Mouse (Mus musculus): ENCODE measurements at regions not wholly inside any gene's neighbourhood (a gene's known extent, or its start where the extent isn't known, plus 50 kb on each side); places are given as distances from the start of the nearest gene placed in this dataset.

- Histone ChIP-seq H3K9ac (ENCODE audit: low read length) (no peak overlapping the region), H3K4me3 (ENCODE audit: low read length) (no peak overlapping the region), H3K4me2 (ENCODE audit: low read depth, low read length) (no peak overlapping the region), H3K27ac (ENCODE audit: low read length) (no peak overlapping the region), H3K4me1 (ENCODE audit: control insufficient read depth, insufficient read depth, low read length) (no peaks in the 10 kb centered on the region), H3K27me3 (ENCODE audit: control insufficient read depth, insufficient read depth, low read length) (no peaks in the 10 kb centered on the region), H3K36me3 (ENCODE audit: control insufficient read depth, insufficient read depth) (no peaks in the 10 kb centered on the region), H3K9me3 (replicated peaks; ENCODE audit: control insufficient read depth, low read length) (no peaks in the 10 kb centered on the region)
- no peak for ATAC-seq (replicated peaks; ENCODE audit: extremely low read depth, insufficient read depth, low FRiP score)
- WGBS, result 87% methylated on average over 1 of the region's 1 CpGs
Observed at GRCm38 (mm10) chr11:56309549-56309948, 268.7 kb upstream of the Nmur2 start.

DNA sequence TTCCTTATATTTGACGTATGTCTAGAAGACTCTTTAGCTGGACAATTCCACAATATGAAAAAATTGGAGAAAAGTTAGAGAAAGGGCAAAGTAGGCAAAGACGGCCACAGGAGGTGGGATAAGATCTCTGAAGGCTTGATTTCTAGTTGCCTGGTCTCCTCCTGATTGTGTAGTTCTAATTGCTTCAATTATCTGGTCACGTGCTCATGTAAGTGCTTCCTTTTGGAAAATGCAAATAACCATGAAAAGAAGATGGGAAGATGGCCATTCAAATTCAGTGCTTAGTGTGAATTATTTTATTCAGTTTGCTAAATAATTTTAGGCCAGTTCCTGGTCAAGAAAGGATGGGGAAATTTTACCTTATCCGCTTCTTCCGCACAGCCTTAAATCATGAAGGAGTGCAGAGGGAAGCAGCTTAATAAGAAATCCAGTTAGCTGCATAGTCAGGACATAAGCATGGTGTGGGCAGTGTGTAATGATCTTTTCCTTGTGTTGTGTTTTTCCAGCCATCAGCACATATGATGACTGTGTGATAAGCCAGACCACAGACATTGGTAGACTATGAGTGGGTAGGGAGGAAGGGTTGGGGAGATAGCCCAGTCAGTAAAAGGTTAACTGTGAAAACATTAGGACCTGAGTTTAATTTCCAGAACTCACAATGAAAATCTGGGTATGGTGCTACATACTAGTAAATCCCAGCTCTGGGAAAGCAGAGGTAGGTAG lies 267.7 kb upstream of the Nmur2 start:
- Histone ChIP-seq H3K4me1 (ENCODE audit: control insufficient read depth, insufficient read depth, low read length) (no peaks in the 10 kb centered on the region), H3K4me3 (ENCODE audit: low read length) (no peak overlapping the region), H3K9me3 (replicated peaks; ENCODE audit: control insufficient read depth, low read length) (no peaks in the 10 kb centered on the region), H3K27me3 (ENCODE audit: control insufficient read depth, insufficient read depth, low read length) (no peaks in the 10 kb centered on the region), H3K4me2 (ENCODE audit: low read depth, low read length) (no peak overlapping the region), H3K9ac (ENCODE audit: low read length) (no peak overlapping the region), H3K27ac (ENCODE audit: low read length) (no peak overlapping the region), H3K36me3 (ENCODE audit: control insufficient read depth, insufficient read depth) (no peaks in the 10 kb centered on the region)
- 87% methylated on average over 5 of the region's 5 CpGs for WGBS
- no peak for ATAC-seq (replicated peaks; ENCODE audit: extremely low read depth, insufficient read depth, low FRiP score)

DNA sequence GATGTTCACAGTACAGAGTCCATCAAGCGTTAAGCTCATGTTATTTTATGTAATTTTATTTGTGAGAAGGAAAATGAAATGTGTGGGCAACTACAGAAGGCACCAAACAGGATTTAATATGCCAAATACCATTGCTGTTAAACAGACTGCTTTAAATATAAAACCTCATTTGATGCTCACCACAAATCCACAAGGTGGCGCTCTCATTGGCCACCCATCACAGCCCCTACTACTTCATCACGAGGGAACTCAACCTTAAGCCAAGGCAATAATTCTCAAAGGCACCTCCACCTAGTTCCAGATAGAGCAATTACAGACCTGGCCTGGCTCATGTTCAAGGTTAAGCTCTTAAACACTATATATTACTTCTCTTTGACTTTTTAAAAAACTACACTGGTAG lies 266.2 kb upstream of the Nmur2 start:
- WGBS, result 29% methylated on average over 3 of the region's 3 CpGs
- H3K27me3 ChIP-seq (ENCODE audit: control insufficient read depth, insufficient read depth, low read length), result no peaks in the 10 kb centered on the region
- H3K9me3 ChIP-seq (replicated peaks; ENCODE audit: control insufficient read depth, low read length), result no peaks in the 10 kb centered on the region
- H3K27ac ChIP-seq (ENCODE audit: low read length), result no peak overlapping the region
- H3K4me1 ChIP-seq (ENCODE audit: control insufficient read depth, insufficient read depth, low read length), result no peaks in the 10 kb centered on the region
- no peak overlapping the region for H3K4me2 ChIP-seq (ENCODE audit: low read depth, low read length)
- H3K4me3 ChIP-seq (ENCODE audit: low read length), result no peak overlapping the region
- H3K36me3 ChIP-seq (ENCODE audit: control insufficient read depth, insufficient read depth), result no peaks in the 10 kb centered on the region
- no peak for ATAC-seq (replicated peaks; ENCODE audit: extremely low read depth, insufficient read depth, low FRiP score)
- no peak overlapping the region for H3K9ac ChIP-seq (ENCODE audit: low read length)

- ATAC-seq (replicated peaks; ENCODE audit: extremely low read depth, insufficient read depth, low FRiP score), result no peak
- H3K4me2 ChIP-seq (ENCODE audit: low read depth, low read length), result no peak overlapping the region
- no peak overlapping the region for H3K4me3 ChIP-seq (ENCODE audit: low read length)
- no peaks in the 10 kb centered on the region for H3K9me3 ChIP-seq (replicated peaks; ENCODE audit: control insufficient read depth, low read length)
- no peaks in the 10 kb centered on the region for H3K36me3 ChIP-seq (ENCODE audit: control insufficient read depth, insufficient read depth)
- 67% methylated on average over 13 of the region's 13 CpGs for WGBS
- H3K27me3 ChIP-seq (ENCODE audit: control insufficient read depth, insufficient read depth, low read length), result no peaks in the 10 kb centered on the region
- no peaks in the 10 kb centered on the region for H3K4me1 ChIP-seq (ENCODE audit: control insufficient read depth, insufficient read depth, low read length)
- no peak overlapping the region for H3K27ac ChIP-seq (ENCODE audit: low read length)
- no peak overlapping the region for H3K9ac ChIP-seq (ENCODE audit: low read length)
Observed at GRCm38 (mm10) chr11:56290651-56291578, 250.1 kb upstream of the Nmur2 start.

DNA sequence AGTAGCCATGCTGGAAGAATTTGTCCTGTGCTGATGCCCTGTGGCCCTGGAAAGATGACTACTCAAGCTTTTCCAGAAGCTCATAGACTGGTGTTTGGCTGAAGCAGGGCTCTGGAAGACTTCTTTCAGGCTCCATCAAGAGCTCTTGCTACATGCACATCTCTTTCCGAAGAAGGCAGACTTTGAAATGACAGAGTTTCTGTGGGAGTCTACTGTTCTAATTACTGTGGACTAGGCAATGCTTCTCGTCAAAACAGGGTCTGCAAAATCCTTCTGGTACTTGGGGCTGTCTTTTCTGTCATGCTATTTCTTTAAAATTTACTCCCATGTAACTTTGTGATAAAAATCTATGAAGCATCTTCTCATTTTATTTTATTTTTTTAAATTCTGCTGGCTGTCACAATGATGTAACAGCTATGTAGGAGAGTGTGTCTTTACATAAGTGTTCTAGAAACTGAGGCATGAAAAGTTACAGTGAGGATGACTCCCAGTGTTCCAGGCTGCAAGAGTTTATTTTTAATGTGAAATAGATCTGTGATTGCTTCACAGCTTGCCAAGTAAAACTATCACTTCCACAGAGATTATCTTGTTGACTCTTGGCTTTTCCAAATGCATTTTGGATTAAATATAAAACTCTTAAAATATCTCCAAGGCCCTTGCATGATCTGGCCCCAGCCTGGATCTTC lies 244.9 kb upstream of the Nmur2 start:
- Histone ChIP-seq H3K4me1 (ENCODE audit: control insufficient read depth, insufficient read depth, low read length) (peaks cover 2% of the 10 kb centered on the region; the same call in 1 of the 2 replicates), H3K9me3 (replicated peaks; ENCODE audit: control insufficient read depth, low read length) (no peaks in the 10 kb centered on the region), H3K4me2 (ENCODE audit: low read depth, low read length) (no peak overlapping the region), H3K9ac (ENCODE audit: low read length) (no peak overlapping the region), H3K36me3 (ENCODE audit: control insufficient read depth, insufficient read depth) (no peaks in the 10 kb centered on the region), H3K4me3 (ENCODE audit: low read length) (no peak overlapping the region), H3K27ac (ENCODE audit: low read length) (no peak overlapping the region), H3K27me3 (ENCODE audit: control insufficient read depth, insufficient read depth, low read length) (no peaks in the 10 kb centered on the region)
- 64% methylated on average over 2 of the region's 2 CpGs for WGBS
- no peak for ATAC-seq (replicated peaks; ENCODE audit: extremely low read depth, insufficient read depth, low FRiP score)

- H3K36me3 ChIP-seq (ENCODE audit: control insufficient read depth, insufficient read depth), result no peaks in the 10 kb centered on the region
- 81% methylated on average over 4 of the region's 4 CpGs for WGBS
- no peak overlapping the region for H3K4me2 ChIP-seq (ENCODE audit: low read depth, low read length)
- ATAC-seq (replicated peaks; ENCODE audit: extremely low read depth, insufficient read depth, low FRiP score), result no peak
- no peak overlapping the region for H3K27ac ChIP-seq (ENCODE audit: low read length)
- no peaks in the 10 kb centered on the region for H3K27me3 ChIP-seq (ENCODE audit: control insufficient read depth, insufficient read depth, low read length)
- H3K4me1 ChIP-seq (ENCODE audit: control insufficient read depth, insufficient read depth, low read length), result peaks cover 2% of the 10 kb centered on the region; the same call in 1 of the 2 replicates
- no peaks in the 10 kb centered on the region for H3K9me3 ChIP-seq (replicated peaks; ENCODE audit: control insufficient read depth, low read length)
- no peak overlapping the region for H3K9ac ChIP-seq (ENCODE audit: low read length)
- H3K4me3 ChIP-seq (ENCODE audit: low read length), result no peak overlapping the region
Observed at GRCm38 (mm10) chr11:56281201-56281600, 240.4 kb upstream of the Nmur2 start.

DNA sequence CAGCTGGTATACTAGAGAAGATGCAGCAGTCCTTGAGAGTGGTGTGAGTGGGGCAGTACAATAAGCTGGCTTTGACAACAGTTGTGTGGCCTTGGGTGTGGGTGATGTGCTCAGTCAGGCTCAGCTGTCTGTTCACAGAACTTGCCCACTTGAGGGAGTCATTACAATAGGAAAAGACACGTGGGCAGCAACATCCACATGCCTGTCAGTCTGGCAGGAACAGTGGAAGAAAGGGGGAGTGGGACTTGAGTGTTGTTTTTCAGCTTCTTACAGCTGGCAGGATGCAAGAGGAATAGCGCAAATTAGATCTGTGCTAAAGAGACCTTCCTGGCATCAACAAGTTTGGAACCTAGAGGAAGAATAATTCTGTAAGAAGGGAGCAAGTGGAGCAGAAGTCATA lies 239.4 kb upstream of the Nmur2 start:
- H3K9ac ChIP-seq (ENCODE audit: low read length), result no peak overlapping the region
- 42% methylated on average over 2 of the region's 2 CpGs for WGBS
- no peak overlapping the region for H3K4me3 ChIP-seq (ENCODE audit: low read length)
- H3K27ac ChIP-seq (ENCODE audit: low read length), result no peak overlapping the region
- peaks cover 2% of the 10 kb centered on the region; the same call in 1 of the 2 replicates for H3K4me1 ChIP-seq (ENCODE audit: control insufficient read depth, insufficient read depth, low read length)
- no peaks in the 10 kb centered on the region for H3K27me3 ChIP-seq (ENCODE audit: control insufficient read depth, insufficient read depth, low read length)
- no peaks in the 10 kb centered on the region for H3K9me3 ChIP-seq (replicated peaks; ENCODE audit: control insufficient read depth, low read length)
- H3K4me2 ChIP-seq (ENCODE audit: low read depth, low read length), result no peak overlapping the region
- no peak for ATAC-seq (replicated peaks; ENCODE audit: extremely low read depth, insufficient read depth, low FRiP score)
- H3K36me3 ChIP-seq (ENCODE audit: control insufficient read depth, insufficient read depth), result no peaks in the 10 kb centered on the region

DNA sequence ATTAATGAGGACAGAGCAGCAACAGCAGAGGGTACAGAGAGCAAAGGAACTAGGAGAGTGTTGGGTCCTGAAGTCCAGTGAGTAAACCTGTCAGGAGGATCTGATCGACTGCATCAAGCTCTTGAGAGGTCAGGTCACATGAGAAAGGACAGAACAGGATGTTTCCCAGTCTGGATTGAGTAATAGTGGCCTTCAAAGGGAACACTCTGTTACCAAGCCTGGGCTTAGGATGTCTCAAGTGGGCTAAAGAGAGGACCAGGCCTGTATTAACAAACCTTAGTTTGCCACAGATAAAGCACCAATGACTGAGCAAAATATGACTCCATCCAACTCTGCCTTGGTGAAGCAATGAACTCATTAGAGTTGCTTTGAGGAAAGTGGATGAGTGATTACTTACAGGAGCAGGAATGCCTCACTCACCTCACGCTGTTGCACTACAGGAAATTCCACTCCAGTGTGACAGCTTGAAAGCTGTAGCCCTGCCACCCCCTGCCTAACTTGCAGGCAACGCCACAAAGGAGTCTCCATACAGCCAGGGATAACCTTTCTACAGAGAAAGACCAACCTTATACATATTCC lies 229.2 kb upstream of the Nmur2 start:
- H3K27me3 ChIP-seq (ENCODE audit: control insufficient read depth, insufficient read depth, low read length), result no peaks in the 10 kb centered on the region
- no peak overlapping the region for H3K4me3 ChIP-seq (ENCODE audit: low read length)
- ATAC-seq (replicated peaks; ENCODE audit: extremely low read depth, insufficient read depth, low FRiP score), result no peak
- peaks cover 3% of the 10 kb centered on the region; the same call in 1 of the 2 replicates for H3K4me1 ChIP-seq (ENCODE audit: control insufficient read depth, insufficient read depth, low read length)
- WGBS, result 24% methylated on average over 3 of the region's 3 CpGs
- H3K9me3 ChIP-seq (replicated peaks; ENCODE audit: control insufficient read depth, low read length), result no peaks in the 10 kb centered on the region
- H3K4me2 ChIP-seq (ENCODE audit: low read depth, low read length), result no peak overlapping the region
- no peaks in the 10 kb centered on the region for H3K36me3 ChIP-seq (ENCODE audit: control insufficient read depth, insufficient read depth)
- H3K27ac ChIP-seq (ENCODE audit: low read length), result no peak overlapping the region
- H3K9ac ChIP-seq (ENCODE audit: low read length), result no peak overlapping the region

All from heart, embryonic 16.5 days (tissue).